Mouse (Mus musculus) E14TG2a.4 (cell line): ENCODE measurements around the gene S100a10.
A peak's percentile ranks its signal among the peaks of the same experiment; 100 is the strongest.

Source experiments
- H3K27me3 ChIP-seq: 2 replicates; pipeline ENCODE4 v1.6.1; 2014; ENCODE audit warnings: low read length, control low read depth; ENCODE audit not compliant: insufficient read depth
- H3K36me3 ChIP-seq: 2 replicates; pipeline ENCODE4 v1.6.1; 2014; ENCODE audit warnings: low read length, control low read depth; ENCODE audit not compliant: insufficient read depth
- H3K4me1 ChIP-seq: replicated peaks from 2 replicates; pipeline ENCODE4 v1.6.1; 2014; ENCODE audit warnings: low read depth, low read length, control low read depth
- H3K4me3 ChIP-seq: replicated peaks from 2 replicates; pipeline ENCODE4 v1.5.1; 2014; ENCODE audit warnings: mild to moderate bottlenecking, low read length
- H3K9me3 ChIP-seq: 2 replicates; pipeline ENCODE4 v1.6.1; 2014; ENCODE audit warnings: low read length, control low read depth
- CTCF ChIP-seq: conservative IDR thresholded peaks from 2 replicates; pipeline ENCODE4 v1.5.1; 2014; ENCODE audit warnings: low read length
- NANOG ChIP-seq: IDR thresholded peaks from 2 replicates; pipeline ENCODE4 v1.6.1; 2014; ENCODE audit warnings: borderline replicate concordance, low read length, mixed read lengths
- POU5F1 ChIP-seq: IDR thresholded peaks from 2 replicates; pipeline ENCODE4 v1.6.1; 2014; ENCODE audit warnings: low read length, borderline replicate concordance

S100a10 gene

DNA sequence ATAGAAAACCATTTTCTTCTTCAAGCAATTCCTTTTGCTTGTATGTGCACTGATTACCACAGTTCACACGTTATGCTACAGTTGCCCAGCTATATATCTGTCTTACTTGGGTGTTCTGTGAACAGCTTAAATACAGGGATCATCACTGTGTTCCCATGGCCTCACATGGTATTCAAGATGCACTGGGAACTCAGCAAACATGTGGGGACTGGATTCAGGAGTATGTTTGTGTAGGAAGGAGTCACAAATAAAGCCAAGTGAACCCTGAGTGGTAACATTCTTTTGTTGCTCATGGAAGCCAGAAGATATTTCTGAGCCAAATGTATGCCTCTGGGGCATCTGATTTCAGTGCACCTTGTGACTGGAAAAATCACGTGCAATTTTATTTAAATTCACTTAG, 28.2 kb downstream of the S100a10 start:
- no peaks in the 10 kb centered on the region for H3K36me3 ChIP-seq
- H3K4me3 ChIP-seq, result no peak overlapping the region
- TF ChIP-seq CTCF (no peak), NANOG (no peak), POU5F1 (no peak)
- no peaks in the 10 kb centered on the region for H3K27me3 ChIP-seq
- H3K4me1 ChIP-seq, result peaks cover 10% of the 10 kb centered on the region
- no peaks in the 10 kb centered on the region for H3K9me3 ChIP-seq

DNA sequence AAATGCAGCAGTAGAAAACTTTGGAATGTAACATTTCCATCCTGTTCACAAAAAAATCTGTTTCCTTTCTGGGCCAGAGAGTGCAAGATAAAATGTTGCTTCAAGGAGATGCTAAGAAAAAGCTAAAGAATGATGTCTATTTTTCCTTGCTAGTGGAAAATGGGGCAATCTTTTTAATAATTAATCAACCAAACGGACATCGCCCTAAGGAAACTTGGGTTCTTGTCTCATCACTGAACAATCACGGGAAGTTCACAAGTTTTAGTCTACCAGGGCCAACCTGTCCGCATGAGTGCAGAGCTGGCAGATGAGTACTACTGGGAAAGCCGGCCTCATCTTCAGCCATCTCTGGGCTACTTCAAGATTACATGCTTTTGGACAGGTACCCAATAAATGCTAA, 34.7 kb downstream of the S100a10 start:
- no peak for TF ChIP-seq CTCF
- TF ChIP-seq NANOG, result no peak
- no peak for TF ChIP-seq POU5F1
- no peak overlapping the region for H3K4me3 ChIP-seq
- H3K9me3 ChIP-seq, result no peaks in the 10 kb centered on the region
- H3K4me1 ChIP-seq, result no peaks in the 10 kb centered on the region
- no peaks in the 10 kb centered on the region for H3K36me3 ChIP-seq
- 0 out of 2 replicates have a peak, but pooled peaks cover 3% of the 10 kb centered on the region for H3K27me3 ChIP-seq

DNA sequence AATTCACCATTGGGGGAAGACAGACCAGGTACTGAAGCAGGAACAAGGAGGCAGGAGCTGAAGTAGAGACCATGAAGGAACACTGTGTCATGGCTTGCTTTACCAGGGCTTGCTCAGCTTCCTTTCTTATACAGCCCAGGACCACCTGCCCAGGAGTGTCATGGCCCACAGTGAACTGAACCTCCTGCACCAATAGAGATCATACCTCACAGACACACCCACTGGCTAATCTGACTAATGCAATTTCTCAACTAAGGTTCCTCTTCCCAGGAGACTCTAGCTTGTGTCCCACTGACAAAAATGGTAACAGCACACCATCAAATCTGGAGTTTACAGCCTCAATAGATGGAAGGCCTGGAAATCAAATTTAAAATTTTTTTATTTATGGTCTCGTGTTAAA, 35.4 kb downstream of the S100a10 start:
- TF ChIP-seq POU5F1, result no peak

DNA sequence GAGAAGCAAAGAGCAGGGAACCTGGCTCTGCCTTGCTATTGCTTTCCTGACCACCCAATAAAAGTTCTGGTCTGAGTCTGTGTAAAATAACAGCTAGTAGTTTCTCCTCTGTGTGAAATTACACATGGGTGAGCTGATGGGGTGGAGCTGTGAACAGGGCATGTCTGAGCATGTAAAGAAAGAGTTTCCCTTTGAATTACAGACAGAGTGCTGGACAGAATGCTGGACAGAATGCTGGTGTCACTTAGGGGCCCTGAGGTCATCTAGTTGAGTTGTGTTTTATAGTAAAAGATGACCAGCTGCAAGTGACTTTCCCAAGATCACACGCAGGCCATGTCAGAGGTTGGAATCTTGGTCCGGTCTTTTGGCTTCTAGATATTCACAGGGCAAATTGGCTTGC, 37.2 kb downstream of the S100a10 start:
- Histone ChIP-seq H3K27me3 (0 out of 2 replicates have a peak, but pooled peaks cover 3% of the 10 kb centered on the region), H3K4me3 (no peak overlapping the region), H3K36me3 (no peaks in the 10 kb centered on the region), H3K9me3 (no peaks in the 10 kb centered on the region), H3K4me1 (peaks cover 10% of the 10 kb centered on the region)
- TF ChIP-seq NANOG, result no peak
- TF ChIP-seq CTCF, result no peak
- no peak for TF ChIP-seq POU5F1

More for the DNA sequence above, 35.4 kb downstream of the S100a10 start:
- Histone ChIP-seq H3K4me1 (no peaks in the 10 kb centered on the region), H3K9me3 (no peaks in the 10 kb centered on the region), H3K27me3 (0 out of 2 replicates have a peak, but pooled peaks cover 3% of the 10 kb centered on the region), H3K4me3 (no peak overlapping the region), H3K36me3 (no peaks in the 10 kb centered on the region)

DNA sequence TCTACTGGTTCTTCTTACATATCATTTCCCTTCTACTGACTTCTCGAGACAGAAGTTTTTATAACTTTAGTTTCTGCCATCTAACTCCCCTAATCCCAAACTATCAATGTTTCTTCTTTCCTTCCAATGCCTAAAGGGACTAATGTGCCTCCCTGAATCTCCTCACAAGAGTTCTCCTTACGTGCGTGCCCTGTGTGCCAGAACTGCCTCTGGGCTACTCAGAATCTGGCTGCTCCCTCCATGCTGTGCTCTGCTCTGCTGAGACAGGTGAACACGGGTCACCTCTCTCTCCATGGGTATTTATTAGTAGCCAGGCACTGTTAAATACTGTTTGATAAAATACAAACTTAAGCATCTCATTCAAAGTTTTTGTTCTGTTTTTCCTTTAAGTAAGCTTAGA, 38.1 kb downstream of the S100a10 start:
- H3K4me1 ChIP-seq, result peaks cover 17% of the 10 kb centered on the region
- H3K36me3 ChIP-seq, result no peaks in the 10 kb centered on the region
- H3K4me3 ChIP-seq, result no peak overlapping the region

DNA sequence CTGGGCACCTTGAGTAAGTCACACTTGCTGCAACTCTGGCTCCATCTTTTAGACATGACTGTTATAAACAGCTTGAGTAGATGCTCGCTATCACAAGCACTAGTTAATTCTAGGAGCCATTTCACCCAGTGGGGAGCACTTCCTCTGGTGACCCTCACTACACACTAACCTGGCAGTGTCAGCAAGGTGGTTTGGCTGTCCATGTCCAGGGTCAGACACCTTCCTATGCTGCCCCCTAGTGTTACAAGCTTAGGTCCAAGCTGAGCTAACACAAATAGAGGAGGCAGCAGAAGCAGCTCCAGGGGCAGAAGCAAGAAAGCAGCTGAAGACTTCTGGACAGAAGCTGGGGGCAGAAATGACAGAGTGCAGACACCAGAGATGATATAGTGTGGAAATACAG, 38.6 kb downstream of the S100a10 start:
- Histone ChIP-seq H3K27me3 (0 out of 2 replicates have a peak, but pooled peaks cover 3% of the 10 kb centered on the region), H3K4me3 (no peak overlapping the region), H3K4me1 (peaks cover 18% of the 10 kb centered on the region), H3K36me3 (no peaks in the 10 kb centered on the region), H3K9me3 (peaks cover 3% of the 10 kb centered on the region)
- TF ChIP-seq NANOG (no peak), CTCF (peak; percentile 56), POU5F1 (no peak)

More for the DNA sequence above, 38.1 kb downstream of the S100a10 start:
- 0 out of 2 replicates have a peak, but pooled peaks cover 3% of the 10 kb centered on the region for H3K27me3 ChIP-seq
- TF ChIP-seq NANOG, result no peak
- TF ChIP-seq CTCF, result no peak
- no peak for TF ChIP-seq POU5F1
- H3K9me3 ChIP-seq, result no peaks in the 10 kb centered on the region

DNA sequence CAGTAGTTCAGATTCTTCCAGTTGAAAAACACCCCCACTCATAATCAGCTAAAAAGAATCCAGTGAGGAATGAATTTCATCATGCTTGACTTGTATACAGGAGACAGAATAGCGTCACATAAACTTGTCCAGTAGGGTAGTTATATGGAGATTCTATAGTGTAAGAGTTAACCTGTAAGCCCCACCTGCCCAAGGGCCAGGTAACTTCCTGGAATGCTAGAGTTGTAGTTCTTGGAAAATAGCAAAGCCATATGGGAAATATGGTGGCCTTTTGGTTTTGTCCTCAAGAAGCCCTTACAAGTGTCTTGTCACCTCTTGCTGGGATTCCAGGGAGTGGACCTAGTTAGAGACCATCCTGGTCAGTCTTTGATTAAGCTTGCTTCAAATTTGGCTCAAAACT, 41.8 kb downstream of the S100a10 start:
- TF ChIP-seq CTCF (no peak), NANOG (no peak), POU5F1 (no peak)
- peaks cover 21% of the 10 kb centered on the region for H3K9me3 ChIP-seq
- H3K36me3 ChIP-seq, result no peaks in the 10 kb centered on the region
- H3K4me1 ChIP-seq, result peaks cover 18% of the 10 kb centered on the region
- no peak overlapping the region for H3K4me3 ChIP-seq
- no peaks in the 10 kb centered on the region for H3K27me3 ChIP-seq

DNA sequence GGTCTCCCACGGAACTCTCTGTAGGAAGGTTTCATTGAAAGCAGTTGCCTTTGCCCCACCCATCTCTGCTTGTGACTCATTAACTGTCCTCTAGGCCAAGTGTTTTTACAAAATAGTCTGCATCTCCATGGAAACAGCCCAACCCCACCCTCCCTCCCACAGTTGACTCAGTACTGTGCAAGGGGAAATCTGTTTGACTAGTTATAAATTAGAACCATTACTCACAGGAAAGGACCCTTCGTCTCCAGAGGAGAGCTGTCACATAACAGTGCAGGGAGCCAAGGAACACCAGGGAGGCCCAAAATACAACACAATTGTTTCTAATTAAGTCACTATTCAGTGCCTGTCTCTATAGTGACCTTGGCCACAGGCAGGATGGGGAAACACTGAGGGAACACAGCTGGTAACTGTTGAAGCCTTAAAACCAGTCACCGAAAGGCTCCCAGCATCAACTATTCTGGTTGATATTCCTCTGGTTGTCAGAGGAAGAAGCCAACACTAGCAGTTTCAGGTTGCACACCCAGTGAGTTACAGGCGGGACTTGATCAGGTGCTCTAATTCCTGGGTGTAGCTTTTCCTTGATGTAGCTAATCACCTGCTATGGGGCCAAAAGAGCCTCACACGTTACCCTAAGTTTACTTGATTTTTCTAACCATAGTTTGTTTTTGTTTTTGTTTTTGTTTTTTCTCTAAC, 42.5 kb downstream of the S100a10 start:
- peaks cover 21% of the 10 kb centered on the region for H3K9me3 ChIP-seq
- H3K4me1 ChIP-seq, result peaks cover 18% of the 10 kb centered on the region
- no peaks in the 10 kb centered on the region for H3K27me3 ChIP-seq
- TF ChIP-seq NANOG, result peak; percentile 54; the same call in 1 of the 2 replicates
- TF ChIP-seq POU5F1, result no peak
- no peak overlapping the region for H3K4me3 ChIP-seq
- H3K36me3 ChIP-seq, result no peaks in the 10 kb centered on the region

DNA sequence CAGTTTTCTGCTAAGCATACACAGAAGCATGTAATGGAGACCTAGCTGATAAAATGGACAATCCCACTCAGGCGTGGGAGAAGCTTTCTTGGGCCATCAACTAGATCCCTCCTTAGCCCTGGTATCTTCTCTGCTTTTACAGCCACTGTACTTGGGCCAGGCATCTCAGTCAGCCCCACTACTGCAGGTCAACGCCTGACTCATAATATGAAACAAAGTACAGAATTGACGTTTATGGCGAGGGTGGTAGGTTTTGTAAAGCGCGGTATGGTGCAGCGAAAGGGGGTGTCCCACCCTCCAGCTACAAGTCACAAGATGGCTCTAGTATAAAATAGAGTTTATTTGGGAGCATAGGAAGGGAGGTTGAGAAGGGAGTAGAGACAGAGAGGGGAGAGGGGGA, 43.1 kb downstream of the S100a10 start:
- Histone ChIP-seq H3K27me3 (no peaks in the 10 kb centered on the region), H3K9me3 (peaks cover 21% of the 10 kb centered on the region)
- no peak for TF ChIP-seq NANOG
- no peak for TF ChIP-seq CTCF
- no peak for TF ChIP-seq POU5F1

More for the DNA sequence above, 43.1 kb downstream of the S100a10 start:
- Histone ChIP-seq H3K36me3 (no peaks in the 10 kb centered on the region), H3K4me1 (peaks cover 18% of the 10 kb centered on the region), H3K4me3 (no peak overlapping the region)
